Mouse (Mus musculus): ENCODE results near the gene Hba-x. TPM values are rescaled to one million over a fixed set of nuclear protein-coding genes. Genes with fewer than 3 reads are reported as not detected.

Gene Hba-x
- total RNA-seq, 2 experiments from 2014 or later, result not detected

GRCm38 (mm10) chr11:32320507-32321195, 44.5 kb downstream of the Hba-x start:
- no peak for DNase-seq (ENCODE audit: low spot score in 2 of 2)

DNA sequence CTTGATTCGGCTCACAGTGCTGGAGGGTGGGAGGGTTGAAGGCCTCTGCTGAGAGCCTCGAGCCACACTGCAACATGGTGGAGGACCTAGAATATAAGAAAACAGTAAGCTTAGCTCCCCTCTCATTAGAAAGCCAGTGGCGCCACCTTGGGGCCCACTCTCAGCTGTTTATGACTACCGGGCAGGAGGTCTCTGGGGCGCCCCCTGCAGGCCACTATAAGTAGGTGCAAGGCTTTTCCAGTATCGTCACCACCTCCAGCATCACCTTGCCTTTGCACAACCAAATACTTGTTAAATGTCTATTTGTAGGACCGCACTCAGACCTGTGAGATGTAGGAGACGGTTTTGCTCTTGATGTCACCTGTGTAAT, 45.0 kb downstream of the Hba-x start:
- DNase-seq (ENCODE audit: low spot score in 2 of 2), result peak; percentile 34 to 48

DNA sequence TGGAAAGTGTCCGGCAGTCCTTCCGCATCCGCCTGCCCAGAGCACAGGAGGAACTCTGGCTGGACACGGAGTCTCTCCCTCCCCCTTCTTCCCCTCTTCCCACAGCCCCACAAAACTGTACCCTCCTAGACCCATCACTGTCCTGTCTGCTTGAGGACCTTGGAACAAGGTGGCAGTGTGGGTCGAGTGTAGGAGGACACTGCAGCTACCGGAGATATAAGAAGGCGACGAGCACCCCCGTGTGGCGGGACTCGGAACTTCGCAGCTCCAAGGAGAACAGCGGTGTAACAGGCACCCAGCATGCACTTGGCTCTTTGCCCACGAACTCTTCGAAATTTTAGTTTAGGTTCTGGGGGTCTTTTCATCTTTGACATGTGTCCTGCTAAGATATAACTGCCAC, 48.4 kb downstream of the Hba-x start:
- peak; percentile 71 to 72 for DNase-seq (ENCODE audit: low spot score in 2 of 2)

Other genes with a start within 250 kb of the Hba-x start
- under 1 TPM; 0.17 to 0.40 TPM for gene Il9r, start 76.1 kb upstream of the Hba-x start, total RNA-seq (2021)
- gene Snrnp25, start 71.0 kb upstream of the Hba-x start, total RNA-seq (2021), result 10 to 100 TPM; 19.5 to 20.2 TPM
- 10 to 100 TPM; 43.7 to 47.5 TPM for gene Rhbdf1, start 54.1 kb upstream of the Hba-x start, total RNA-seq (2021)
- gene Mpg, start 49.9 kb upstream of the Hba-x start, total RNA-seq (2021), result 10 to 100 TPM; 38.5 to 40.6 TPM
- gene Nprl3, start 8.7 kb upstream of the Hba-x start, total RNA-seq (2021), result 10 to 100 TPM; 73.7 to 77.3 TPM
- gene Hba-a1, start 7.1 kb downstream of the Hba-x start, total RNA-seq (2021), result 1,000 to 10,000 TPM; 4,498 to 5,274 TPM
- 1 to 10 TPM; 3.9 to 5.3 TPM for gene Hbq1b, start 10.6 kb downstream of the Hba-x start, total RNA-seq (2021)
- 1,000 to 10,000 TPM; 3,034 to 3,470 TPM for gene Hba-a2, start 20.1 kb downstream of the Hba-x start, total RNA-seq (2021)
- gene Hbq1a, start 23.7 kb downstream of the Hba-x start, total RNA-seq (2021), result 1 to 10 TPM in 1 of 2 experiments, not detected in 1; 1.5 TPM
- 10 to 100 TPM; 23.4 to 29.2 TPM for gene Sh3pxd2b, start 71.4 kb downstream of the Hba-x start, total RNA-seq (2021)
- gene Ubtd2, start 179.0 kb downstream of the Hba-x start, total RNA-seq (2021), result 10 to 100 TPM; 26.1 to 30.9 TPM

All from adrenal gland, postnatal 4 days (tissue).